Mouse (Mus musculus) megakaryocyte-erythroid progenitor cell, adult 5 weeks (primary cell): ENCODE measurements around the gene Fam149a. TPM values are rescaled to one million over a fixed set of nuclear protein-coding genes. Genes with fewer than 3 reads are reported as not detected.

ENCODE experiments used
- polyA plus RNA-seq: library from polyadenylated mRNA; stranded (reverse); fragments of >175 nt; gene quantifications from 2 replicates; pipeline ENCODE4 v1.2.3, GENCODE M21; 2012

The Fam149a gene
- polyA plus RNA-seq, result 0.02 and 0.21 TPM in 2 replicates

GRCm38 (mm10) chr8:45381963-45382347, at the start of gene Fam149a:
Gene Fam149a (minus strand): TSS chr8:45382291.

GRCm38 (mm10) chr8:45410882-45411281, 28.8 kb upstream of the Fam149a start, which contains the start of gene Tlr3:
Gene Tlr3 (minus strand): TSS chr8:45411080.

GRCm38 (mm10) chr8:45332685-45333409, 49.2 kb downstream of the Fam149a start, which contains the start of gene Cyp4v3:
Gene Cyp4v3 (minus strand): TSS chr8:45333216.

GRCm38 (mm10) chr8:45308366-45308765, 73.7 kb downstream of the Fam149a start, which contains the start of gene Gm45753:
Gene Gm45753 (minus strand): TSS chr8:45308466.

GRCm38 (mm10) chr8:45294687-45295086, 87.4 kb downstream of the Fam149a start, which contains the start of gene Klkb1:
Gene Klkb1 (minus strand): TSS chr8:45294859.

Other genes starting within 250 kb of the Fam149a start
- gene F11, start 120.3 kb downstream of the Fam149a start, polyA plus RNA-seq, result not detected in 2 replicates
- not detected in 2 replicates for gene Klkb1, start 87.4 kb downstream of the Fam149a start, polyA plus RNA-seq
- gene Gm45753, start 73.8 kb downstream of the Fam149a start, polyA plus RNA-seq, result not detected in 2 replicates
- gene Cyp4v3, start 49.1 kb downstream of the Fam149a start, polyA plus RNA-seq, result 1.8 and 1.9 TPM in 2 replicates
- 0.13 and 0.29 TPM in 2 replicates for gene Tlr3, start 28.8 kb upstream of the Fam149a start, polyA plus RNA-seq
- 0.02 and 0.14 TPM in 2 replicates for gene Sorbs2, start 125.5 kb upstream of the Fam149a start, polyA plus RNA-seq